Mouse (Mus musculus) gastrocnemius, adult 8-10 months (tissue): ENCODE data around the gene Gm10277. TPM values are rescaled to one million over a fixed set of nuclear protein-coding genes. Genes with fewer than 3 reads are reported as not detected.
"Not testable (repeated sequence)": the region's sequence is repeated elsewhere in the genome, so short reads cannot be mapped to it uniquely, and the experiment has no call there.

Experiments
- DNase-seq, 2 experiments: peaks; one replicate each; pipeline ENCODE4 v3.0.0; 2022; ENCODE audit warnings: low spot score in 2 of 2
- total RNA-seq, 4 experiments: library from RNA; stranded (reverse); gene quantifications; 2 replicates each; pipeline ENCODE4 v1.2.4; 2022

The Gm10277 gene
- total RNA-seq, 4 experiments from 2014 or later = not detected

DNA sequence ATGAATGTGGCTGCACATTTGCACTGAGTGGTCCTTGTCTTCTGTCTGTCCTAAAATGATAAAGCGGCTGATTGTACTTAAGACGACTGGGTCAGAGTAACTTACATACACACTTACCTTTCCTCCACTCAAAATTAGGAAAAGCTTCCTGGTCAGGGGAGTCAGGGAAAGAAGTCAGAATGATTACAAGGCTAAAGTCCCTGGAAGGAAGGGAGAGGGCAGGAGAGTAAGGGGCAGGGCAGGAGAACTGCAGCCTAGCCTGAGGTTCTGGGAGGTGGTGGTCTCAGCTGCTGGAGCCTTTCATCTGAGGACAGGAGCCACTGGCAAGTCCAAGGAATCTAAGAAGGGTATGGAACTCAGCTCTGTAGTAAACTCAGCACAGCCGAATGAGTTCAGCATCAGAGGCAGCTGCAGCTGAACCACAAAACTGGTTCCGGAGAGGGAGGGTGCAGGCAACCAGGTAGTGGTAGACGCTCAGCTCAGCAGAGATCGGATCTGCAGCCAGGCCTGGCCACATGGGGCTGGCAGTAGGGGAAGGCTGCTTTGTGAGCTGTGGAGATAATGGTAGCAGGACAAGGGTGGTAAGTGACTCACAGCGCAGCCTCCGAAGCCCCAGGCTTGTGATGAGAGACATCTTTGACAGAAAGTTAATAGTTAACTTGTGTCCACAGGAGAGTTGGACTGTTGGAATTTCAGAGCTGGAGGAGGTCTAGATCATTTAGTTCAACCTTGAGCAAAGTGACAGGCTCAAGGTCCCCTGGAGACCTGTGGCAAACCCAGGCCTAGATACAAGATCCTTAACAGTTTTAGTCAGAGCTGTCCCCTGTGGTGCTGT lies 15.5 kb downstream of the Gm10277 start:
- DNase-seq = no peak

DNA sequence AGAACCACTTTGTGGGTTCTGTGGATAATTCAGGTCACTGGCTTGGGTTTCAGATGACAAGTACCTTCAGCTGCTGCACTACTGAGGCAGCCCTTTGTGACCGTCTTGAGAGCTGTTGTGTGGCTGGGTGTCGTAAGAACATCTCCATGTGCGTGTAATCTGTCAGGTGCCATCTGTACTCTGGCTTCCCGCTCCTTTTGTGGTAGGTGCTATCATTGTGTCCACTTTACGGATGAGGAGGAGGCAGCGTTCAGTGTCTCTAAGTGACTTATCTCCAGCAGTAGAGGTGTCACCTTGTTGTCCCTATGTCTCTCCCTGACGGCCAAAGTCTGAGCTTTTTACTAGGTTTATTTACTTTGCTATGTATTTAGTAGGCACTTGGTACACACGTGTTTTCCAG lies 17.2 kb downstream of the Gm10277 start:
- no peak for DNase-seq

DNA sequence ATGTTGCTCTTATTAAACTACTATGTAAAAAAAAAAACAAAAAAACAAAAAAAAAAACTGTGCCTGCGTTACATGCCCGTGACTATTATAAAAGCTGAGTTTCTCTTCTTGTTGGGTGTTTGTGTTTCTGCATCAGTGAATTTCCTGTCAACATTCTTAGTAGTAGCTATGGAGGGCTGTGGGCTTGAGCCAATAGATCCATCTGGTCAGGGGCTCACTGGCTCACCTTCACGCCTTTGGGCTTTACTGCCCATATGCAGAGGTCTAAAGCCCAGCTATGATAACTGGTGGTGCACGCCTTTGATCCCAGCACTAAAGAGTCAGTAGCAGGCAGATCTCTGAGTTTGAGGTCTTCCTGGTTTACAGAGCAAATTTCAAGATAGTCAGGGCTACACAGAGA lies 18.1 kb downstream of the Gm10277 start:
- no peak for DNase-seq

DNA sequence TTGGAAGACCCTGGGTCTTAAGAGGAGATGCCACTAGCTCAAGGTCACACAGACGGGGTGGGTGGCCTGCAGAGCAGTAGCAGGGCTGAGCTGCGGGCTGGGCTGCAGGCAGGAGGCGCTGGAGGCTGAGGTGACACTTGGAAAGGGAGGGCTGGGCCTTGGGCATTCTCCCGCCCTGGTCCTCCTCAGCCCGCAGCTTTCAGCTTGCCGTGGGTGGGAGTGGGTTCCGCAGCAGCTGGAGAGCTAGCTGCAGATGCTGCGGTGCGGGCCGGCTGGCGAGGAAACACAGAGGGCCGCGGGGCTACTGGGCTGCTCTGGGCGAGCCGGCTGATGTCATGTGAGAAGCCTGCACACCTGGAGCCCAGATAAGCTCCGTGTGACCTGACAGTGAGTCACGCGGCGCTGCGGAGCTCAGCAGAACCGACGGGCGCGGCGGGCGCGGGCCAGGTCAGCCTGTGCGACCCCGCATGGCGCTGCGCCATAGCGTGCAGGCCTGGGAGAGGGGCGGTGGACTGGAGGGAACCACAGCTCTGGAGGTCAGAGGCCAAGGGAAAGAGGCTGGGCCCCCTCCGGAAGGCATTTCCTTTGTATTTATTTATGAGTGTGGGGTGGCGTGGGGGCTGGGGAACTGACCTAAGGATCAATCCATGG lies 21.1 kb downstream of the Gm10277 start:
- DNase-seq = no peak

DNA sequence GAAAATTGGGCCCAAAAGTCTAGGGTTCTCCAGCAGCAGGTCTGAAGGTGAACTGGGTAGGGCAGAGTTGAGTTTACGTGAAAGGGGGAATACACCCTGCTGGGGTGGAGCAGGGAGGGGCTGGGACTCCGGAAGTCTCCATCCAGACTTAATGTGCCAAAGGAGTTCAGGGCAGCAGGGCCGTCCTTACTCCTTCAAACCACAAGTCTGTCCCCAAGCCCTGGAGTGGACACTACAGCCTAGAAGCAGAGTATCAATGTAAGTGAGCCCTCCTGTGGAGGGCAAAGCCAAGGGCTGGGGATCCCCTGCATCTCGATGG lies 22.1 kb downstream of the Gm10277 start:
- no peak for DNase-seq

DNA sequence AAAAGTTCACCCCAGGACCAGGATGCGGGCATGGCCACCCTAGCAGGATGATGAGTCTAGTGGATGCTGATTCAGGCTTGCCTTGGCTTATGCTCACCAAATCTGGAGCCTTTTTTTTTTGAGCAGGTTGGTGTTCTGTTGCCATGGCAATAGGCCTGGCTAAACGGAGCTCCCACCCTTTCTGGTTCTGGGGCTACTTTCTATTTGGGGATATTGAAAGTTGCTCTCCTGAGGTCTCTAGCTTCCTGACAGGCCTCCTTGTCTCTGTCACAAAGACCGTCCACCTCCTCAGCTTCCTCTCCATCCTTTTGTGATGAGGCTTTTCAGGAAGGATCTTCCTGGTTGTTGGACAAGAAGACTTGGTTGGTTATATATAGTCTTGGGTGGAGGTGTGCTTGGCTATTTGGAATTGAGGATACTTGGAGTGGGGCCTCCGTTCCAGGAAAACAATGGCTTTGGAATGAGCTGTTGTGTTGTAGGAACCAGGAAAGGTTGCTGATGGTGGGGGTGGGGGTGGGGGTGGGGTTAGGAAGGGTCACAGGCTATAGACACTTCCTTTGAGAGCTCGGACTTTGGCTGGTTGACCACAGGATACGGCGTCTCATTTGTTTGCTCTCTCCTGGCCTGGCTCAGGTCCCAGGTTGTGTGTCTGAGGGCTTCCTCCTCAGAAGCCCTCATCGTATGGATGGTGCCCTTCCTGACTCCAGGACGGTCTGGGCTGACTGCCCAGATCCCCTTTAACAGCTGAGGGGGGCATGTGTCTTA lies 22.7 kb downstream of the Gm10277 start:
- DNase-seq = no peak

DNA sequence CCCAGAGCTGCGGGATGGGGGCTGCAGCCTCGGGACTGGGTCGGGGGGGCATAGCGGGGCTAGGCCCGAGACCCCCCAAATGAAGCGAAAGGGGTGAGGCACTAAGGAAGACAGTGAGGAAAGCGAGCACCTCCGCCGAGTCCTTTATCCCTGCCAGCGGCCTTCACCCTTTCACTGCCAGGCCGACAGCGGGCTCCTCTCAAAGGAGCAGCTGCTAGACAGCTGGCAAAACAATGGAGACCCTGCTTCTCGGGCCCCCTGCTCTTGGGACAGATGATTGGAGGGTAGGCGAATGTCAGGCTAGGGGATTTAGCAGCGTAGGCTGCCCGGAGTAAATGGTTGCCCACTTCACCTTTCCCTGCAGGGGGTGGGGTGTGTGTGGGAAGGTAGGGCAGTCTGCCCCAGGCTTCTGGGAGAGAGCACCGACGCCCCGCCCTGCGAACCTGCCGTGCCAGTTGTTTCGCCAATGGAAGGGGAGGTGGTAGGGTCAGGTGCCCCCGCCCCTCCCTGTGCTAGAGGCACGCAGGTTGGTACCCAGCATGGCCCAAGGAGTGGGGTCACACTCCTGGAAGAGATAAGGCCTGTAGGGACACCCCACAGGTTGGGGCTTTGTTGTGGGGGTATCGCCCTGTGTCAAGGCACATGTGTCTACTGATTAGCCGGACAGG lies 23.7 kb downstream of the Gm10277 start:
- peak in 1 of 2 experiments; percentile 40 for DNase-seq

DNA sequence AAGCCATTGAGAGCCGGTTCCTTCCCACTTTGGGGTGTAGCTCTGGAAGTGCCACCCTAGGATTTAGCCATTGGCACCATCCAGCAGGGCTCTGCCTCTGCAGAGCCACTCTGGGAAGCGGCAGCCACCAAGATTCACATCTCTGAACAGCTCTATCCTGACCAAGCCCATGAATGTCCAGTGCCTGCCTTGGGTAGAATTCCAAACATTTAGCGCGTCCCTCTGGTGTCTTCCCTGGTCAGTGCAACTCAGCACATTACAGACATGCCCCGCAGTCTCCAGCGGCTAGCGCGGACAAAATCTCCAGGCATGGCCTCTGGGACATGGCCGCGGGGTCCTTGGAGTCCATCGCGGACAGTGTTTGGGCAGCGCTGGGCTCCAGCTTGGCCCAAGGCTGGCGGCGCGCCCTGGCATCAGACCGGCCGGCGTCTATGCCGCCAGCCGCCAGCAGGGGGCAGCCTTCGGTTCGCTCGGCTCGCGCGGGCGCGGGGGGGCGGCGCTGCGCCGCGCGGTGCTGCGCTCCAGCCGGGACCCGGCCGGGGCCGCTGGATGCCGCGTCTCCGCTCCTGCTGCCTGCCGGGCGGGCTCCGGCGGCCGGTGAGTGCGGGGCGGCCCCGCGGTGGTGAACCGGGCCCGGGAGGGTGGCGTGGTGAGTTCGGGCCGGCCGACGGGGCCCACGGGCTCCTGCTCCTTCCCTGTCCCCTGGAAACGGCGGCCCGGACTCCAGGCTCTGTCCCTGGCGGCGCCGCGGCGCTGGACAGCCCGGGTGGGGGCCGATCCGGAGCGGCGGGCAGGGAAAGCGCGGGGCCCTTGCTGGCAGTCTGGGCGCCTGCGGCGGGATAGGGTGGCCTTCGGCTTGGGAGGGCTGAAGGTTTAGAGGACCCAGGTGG lies 24.5 kb downstream of the Gm10277 start, which contains the start of gene Myo18a:
Gene Myo18a, plus strand, starts transcription at position 464 of the 890 bp plus-strand sequence.
- peak; percentile 67 to 72 for DNase-seq

DNA sequence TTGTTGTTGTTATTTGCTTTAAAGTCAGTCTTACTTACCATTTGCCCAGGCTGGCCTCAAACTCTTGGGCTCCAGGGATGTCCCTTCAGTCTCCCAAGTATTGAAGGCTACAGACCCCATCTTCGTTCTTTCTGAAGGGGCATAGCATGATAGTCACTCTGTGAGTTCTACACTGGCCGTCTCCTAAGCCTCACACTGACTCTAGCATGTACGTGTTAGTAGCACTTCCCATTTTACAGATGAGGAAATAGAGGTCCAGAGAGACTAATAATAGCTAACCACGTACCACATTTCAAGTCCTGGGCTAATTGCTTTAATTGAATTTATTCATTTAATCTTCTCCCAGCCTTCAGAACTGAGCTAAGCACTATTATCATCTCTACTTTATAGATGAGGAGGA lies 27.5 kb downstream of the Gm10277 start:
- no peak for DNase-seq

DNA sequence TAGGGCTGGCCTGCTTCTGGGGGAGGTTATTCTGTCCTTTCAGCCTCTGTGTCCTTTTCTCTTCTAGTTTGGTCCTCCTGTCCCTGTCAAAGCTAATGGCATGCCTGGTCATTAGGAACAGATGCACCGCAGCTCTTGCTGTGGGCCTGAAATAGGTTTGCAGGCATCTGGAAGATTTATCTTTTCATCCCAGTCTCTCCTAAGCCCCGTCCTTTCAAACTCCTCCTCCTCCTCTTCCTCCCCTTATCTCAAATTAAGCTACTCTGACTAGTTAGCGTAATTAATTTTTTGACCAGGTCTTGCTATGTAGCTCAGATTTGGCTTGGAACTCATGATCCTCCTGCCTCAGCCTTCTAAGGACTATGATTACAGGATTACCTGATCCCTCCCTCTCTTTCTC lies 34.1 kb downstream of the Gm10277 start:
- DNase-seq = no peak

DNA sequence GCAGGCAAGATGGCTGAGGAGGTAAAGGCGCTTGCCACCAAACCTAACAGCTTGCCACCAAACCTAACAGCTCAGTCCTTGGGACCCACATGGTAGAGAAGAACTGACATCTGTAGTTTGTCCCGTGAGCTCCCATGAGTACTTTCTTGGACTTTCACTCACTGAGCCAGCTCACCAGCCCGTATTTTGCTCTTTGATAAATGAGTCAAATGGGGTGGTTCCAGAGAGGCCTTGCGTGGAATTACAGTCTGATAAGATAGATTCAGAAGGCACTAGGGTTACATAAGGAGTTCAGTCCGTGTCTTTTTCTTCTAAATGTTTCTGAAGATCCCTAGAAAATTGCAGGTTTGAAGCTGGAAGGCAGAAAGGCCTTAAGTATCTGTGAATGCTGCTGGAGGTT lies 35.0 kb downstream of the Gm10277 start:
- no peak for DNase-seq

DNA sequence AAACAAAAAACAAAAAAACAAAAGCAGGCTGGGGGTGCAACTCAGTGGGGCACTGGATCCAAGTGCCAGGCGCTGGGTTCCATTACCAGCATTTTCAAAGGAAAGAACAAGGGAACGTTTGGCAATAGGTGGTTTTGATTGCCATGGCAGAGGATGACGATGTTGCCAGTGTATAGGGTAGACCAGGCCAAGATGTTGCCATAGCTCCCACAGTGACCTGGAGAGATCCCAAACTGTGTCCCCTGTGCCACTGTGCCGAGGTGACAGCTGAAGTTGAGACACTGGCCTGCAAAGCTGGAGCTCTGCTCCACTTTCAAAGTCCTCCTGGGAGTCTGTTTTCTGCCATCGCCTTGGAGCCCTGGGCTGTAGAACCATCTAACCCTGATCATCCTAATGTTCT lies 38.6 kb downstream of the Gm10277 start:
- no peak for DNase-seq

DNA sequence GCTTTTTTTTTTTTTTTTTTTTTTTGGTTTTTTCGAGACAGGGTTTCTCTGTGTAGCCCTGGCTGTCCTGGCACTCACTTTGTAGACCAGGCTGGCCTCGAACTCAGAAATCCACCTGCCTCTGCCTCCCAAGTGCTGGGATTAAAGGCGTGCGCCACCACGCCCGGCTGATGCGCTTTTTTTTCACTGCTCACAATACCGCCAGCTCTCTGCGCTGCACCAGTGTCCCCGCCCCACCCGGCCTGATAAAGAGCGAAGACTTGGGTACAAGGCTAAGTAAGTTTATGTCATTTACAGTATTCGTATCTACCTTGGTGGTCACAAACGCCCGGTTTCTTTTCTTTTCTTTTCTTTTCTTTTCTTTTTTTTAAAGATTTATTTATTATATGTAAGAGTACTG lies 40.4 kb downstream of the Gm10277 start:
- not testable (repeated sequence) for DNase-seq

DNA sequence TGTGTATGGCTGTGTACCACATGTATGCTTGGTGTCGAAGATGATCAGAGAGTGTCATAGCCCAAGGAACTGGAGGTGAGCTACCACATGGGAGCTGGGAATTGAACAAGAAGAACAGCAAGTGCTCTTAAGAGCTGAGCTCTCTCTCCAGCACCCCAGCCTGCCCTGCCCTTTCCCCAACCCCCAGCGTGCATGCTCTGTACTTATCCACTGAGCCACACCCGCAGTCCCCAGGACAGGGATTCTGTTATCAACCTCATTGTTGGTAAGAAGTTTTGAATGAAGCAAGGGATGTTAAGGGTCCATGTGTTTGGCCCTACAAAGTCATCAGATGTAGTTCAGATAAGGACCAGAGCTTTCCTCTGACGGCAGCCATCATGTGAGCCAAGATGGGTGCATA lies 40.9 kb downstream of the Gm10277 start:
- DNase-seq = no peak

DNA sequence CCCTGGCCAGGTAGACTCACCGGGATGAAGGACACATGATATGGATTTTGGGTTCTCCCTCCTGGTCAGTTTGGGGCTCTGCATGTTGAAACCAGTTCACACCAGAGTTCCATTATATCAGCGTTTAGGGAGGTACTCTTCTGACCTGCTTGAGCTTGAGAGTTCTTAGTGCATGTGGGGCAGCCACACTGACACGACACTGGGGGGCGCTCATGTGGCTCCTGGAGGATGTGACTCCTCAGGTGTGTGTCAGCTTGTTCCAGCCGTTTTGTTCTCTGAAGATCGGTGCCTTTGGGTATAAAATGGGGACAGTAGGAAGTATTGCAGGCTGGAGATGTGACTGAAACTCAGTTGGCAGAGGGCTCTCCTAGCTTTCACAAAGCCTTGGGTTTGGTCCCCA lies 43.6 kb downstream of the Gm10277 start:
- no peak for DNase-seq

DNA sequence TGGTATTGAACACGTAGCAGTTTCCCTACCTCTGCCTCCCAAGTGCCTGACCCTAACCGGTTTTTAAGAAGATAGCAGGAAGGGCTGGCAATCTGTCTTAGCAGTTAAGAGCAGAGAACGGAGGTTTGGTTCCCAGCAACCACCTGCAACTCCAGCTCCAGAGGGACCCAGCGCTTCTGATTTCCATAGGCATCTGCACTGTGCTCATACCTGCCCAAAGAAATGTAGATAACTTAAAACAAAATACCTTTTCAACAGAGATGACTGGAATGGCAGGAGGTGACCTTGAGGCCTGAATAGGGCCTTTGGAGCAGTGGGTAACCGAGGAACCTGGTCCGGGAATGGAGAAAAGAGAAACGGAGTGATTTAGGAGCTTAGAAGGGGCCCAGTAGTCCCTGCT lies 49.0 kb downstream of the Gm10277 start:
- no peak for DNase-seq

DNA sequence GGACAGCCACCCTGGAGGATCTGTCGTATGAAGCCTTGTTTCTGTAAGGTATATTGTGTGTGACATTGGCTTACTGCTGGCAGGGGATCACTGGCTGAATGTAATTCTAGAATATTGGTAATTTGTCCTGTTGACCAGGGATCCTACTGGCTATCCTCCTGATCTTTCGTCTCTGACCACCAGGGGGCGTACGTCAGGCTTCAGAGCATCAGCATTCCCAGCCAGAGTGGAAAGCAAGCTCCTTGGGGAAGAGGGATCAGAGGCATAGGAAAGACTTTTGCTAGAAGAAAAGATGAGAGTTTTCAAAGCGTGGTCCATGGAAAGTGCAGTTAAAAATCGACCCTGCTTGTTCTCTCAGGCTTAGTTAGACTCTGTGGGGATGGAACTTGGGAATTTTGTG lies 50.3 kb downstream of the Gm10277 start:
- peak; percentile 71 to 78 for DNase-seq
